Mouse (Mus musculus): Measurements from ENCODE around the gene Gm21973.

Gene Gm21973

GRCm38 (mm10) chr15:10399795-10400194, 74.6 kb downstream of the Gm21973 start:
- DNase-seq (ENCODE audit: low read depth, low spot score) = no peak

GRCm38 (mm10) chr15:10400415-10400814, 75.2 kb downstream of the Gm21973 start:
- DNase-seq (ENCODE audit: low read depth, low spot score) = no peak

GRCm38 (mm10) chr15:10409842-10410241, 84.7 kb downstream of the Gm21973 start:
- DNase-seq (ENCODE audit: low read depth, low spot score) = no peak

- no peak for DNase-seq (ENCODE audit: low read depth, low spot score)
These were observed 85.7 kb downstream of the Gm21973 start for GRCm38 (mm10) chr15:10410881-10411280.

GRCm38 (mm10) chr15:10413656-10414055, 88.5 kb downstream of the Gm21973 start:
- no peak for DNase-seq (ENCODE audit: low read depth, low spot score)

GRCm38 (mm10) chr15:10421138-10421784, 96.1 kb downstream of the Gm21973 start:
- peak; percentile 16 for DNase-seq (ENCODE audit: low read depth, low spot score)

GRCm38 (mm10) chr15:10421785-10422144, 96.6 kb downstream of the Gm21973 start:
- no peak for DNase-seq (ENCODE audit: low read depth, low spot score)

Data from brain, embryonic 18.5 days (tissue).